ENCODE assay signal across 8 mouse cellular contexts in the genomic region with DNA sequence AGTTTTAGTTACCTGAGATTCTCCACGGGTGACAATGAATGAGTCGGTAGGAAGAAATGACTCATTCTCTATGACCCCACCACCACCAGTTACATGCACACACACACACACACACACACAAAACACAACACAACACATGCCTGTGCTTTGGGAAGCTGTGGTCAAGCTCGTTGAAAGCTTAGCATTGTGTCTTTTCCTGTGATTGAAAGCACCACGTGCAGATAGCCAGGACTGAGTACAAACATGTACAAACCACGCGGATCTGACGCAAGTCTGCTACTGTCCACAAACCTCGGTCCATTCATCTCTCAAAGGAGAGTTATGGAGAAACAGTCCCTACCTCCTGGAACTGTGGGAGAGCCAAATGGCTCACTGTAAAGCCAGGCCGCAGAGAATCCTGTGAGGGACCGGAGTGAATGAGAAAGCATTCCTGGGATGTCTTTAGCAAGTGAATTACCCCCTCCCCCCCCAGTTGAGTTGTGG. TPM values are rescaled to one million over a fixed set of nuclear protein-coding genes. Genes with fewer than 3 reads are reported as not detected.
DNase-seq lines count a peak whose midpoint lies in the region; ATAC-seq lines count a peak whose summit lies in the region.

No protein-coding gene starts in this region.

- WGBS in kidney, embryonic 15.5 days: 11% methylated on average over 10 of the region's 10 CpGs
- 14% methylated on average over 10 of the region's 10 CpGs for WGBS in embryonic facial prominence, embryonic 11.5 days
- WGBS in intestine, embryonic 14.5 days: 10% methylated on average over 10 of the region's 10 CpGs

- H3K9me3 ChIP-seq in kidney, embryonic 15.5 days (replicated peaks): no peaks in the 10 kb centered on the region
- H3K9me3 ChIP-seq in embryonic facial prominence, embryonic 11.5 days (replicated peaks; ENCODE audit: control insufficient read depth, low read length): no peaks in the 10 kb centered on the region
- H3K9me3 ChIP-seq in intestine, embryonic 14.5 days (ENCODE audit: control insufficient read depth, low read length): no peaks in the 10 kb centered on the region

- no peak for ATAC-seq in kidney, embryonic 15.5 days (replicated peaks; ENCODE audit: low FRiP score)
- ATAC-seq in embryonic facial prominence, embryonic 11.5 days (replicated peaks; ENCODE audit: insufficient number of reproducible peaks, low FRiP score, low TSS enrichment, low read depth): no peak
- ATAC-seq in intestine, embryonic 14.5 days (replicated peaks; ENCODE audit: low FRiP score, low TSS enrichment, low read depth): no peak
- peak; percentile 26 for ATAC-seq in megakaryocyte progenitor cell, adult 5-6 weeks (replicated peaks; ENCODE audit: poor library complexity)
- ATAC-seq in inflammation-experienced regulatory T-cells, adult 6 months: no peak

- DNase-seq in kidney, adult 11 months: no peak
- DNase-seq in embryonic facial prominence, embryonic 11.5 days (ENCODE audit: low spot score): no peak
- DNase-seq in intestine, embryonic 14.5 days (ENCODE audit: low spot score): no peak
- no peak for DNase-seq in layer of hippocampus, postnatal 14 days (ENCODE audit: low spot score in 2 of 2)
- no peak for DNase-seq in natural killer cell, adult 2 months (ENCODE audit: low spot score in 2 of 2)

- peak overlapping the region; percentile 88 for H3K4me2 ChIP-seq in kidney, embryonic 15.5 days
- H3K4me2 ChIP-seq in embryonic facial prominence, embryonic 11.5 days (ENCODE audit: low read depth, low read length): peak overlapping the region; percentile 75
- H3K4me2 ChIP-seq in intestine, embryonic 14.5 days (ENCODE audit: low read length): peak overlapping the region; percentile 71

- no peak overlapping the region for H3K27ac ChIP-seq in kidney, embryonic 15.5 days
- no peak overlapping the region for H3K27ac ChIP-seq in embryonic facial prominence, embryonic 11.5 days (replicated peaks; ENCODE audit: low read depth, low read length)
- H3K27ac ChIP-seq in intestine, embryonic 14.5 days (ENCODE audit: low read depth): 0 out of 2 replicates have a peak overlapping the region, but pooled peaks have one; percentile 29

- no peaks in the 10 kb centered on the region for H3K27me3 ChIP-seq in kidney, embryonic 15.5 days
- H3K27me3 ChIP-seq in embryonic facial prominence, embryonic 11.5 days (ENCODE audit: control insufficient read depth, insufficient read depth, low read length): no peaks in the 10 kb centered on the region
- no peaks in the 10 kb centered on the region for H3K27me3 ChIP-seq in intestine, embryonic 14.5 days (replicated peaks; ENCODE audit: control insufficient read depth, insufficient read depth, low read length)

- H3K4me3 ChIP-seq in kidney, embryonic 15.5 days (replicated peaks): peak overlapping the region; percentile 67
- H3K4me3 ChIP-seq in embryonic facial prominence, embryonic 11.5 days (ENCODE audit: low read depth, low read length): peak overlapping the region; percentile 89
- peak overlapping the region; percentile 79 for H3K4me3 ChIP-seq in intestine, embryonic 14.5 days (ENCODE audit: low read depth, low read length)

- H3K4me1 ChIP-seq in kidney, embryonic 15.5 days: peaks cover 27% of the 10 kb centered on the region
- no peaks in the 10 kb centered on the region for H3K4me1 ChIP-seq in embryonic facial prominence, embryonic 11.5 days (ENCODE audit: control insufficient read depth, insufficient read depth, low read length)
- H3K4me1 ChIP-seq in intestine, embryonic 14.5 days (replicated peaks; ENCODE audit: control insufficient read depth, insufficient read depth, low read length): peaks cover 16% of the 10 kb centered on the region

- peaks cover 32% of the 10 kb centered on the region for H3K36me3 ChIP-seq in kidney, embryonic 15.5 days
- peaks cover 5% of the 10 kb centered on the region for H3K36me3 ChIP-seq in embryonic facial prominence, embryonic 11.5 days (replicated peaks; ENCODE audit: control insufficient read depth, insufficient read depth, low read depth, low read length)
- peaks cover 29% of the 10 kb centered on the region for H3K36me3 ChIP-seq in intestine, embryonic 14.5 days (ENCODE audit: control insufficient read depth, insufficient read depth, low read length)

- H3K9ac ChIP-seq in kidney, embryonic 15.5 days: peak overlapping the region; percentile 76; the same call in 1 of the 2 replicates
- H3K9ac ChIP-seq in embryonic facial prominence, embryonic 11.5 days (replicated peaks; ENCODE audit: low read length): peak overlapping the region; percentile 34; the same call in 1 of the 2 replicates
- no peak overlapping the region for H3K9ac ChIP-seq in intestine, embryonic 14.5 days (ENCODE audit: low read length)

RNA-seq across cellular contexts. Expression of gene Dync1li1, which starts 1.6 kb away (rescaled TPM):
- 62.2 and 67.5 TPM in 2 replicates for polyA plus RNA-seq in kidney, embryonic 15.5 days (2015; fragmentation: Nextera tagmentation; extraction: Ambion mirVana)
- 67.8 TPM in 2 replicates for polyA plus RNA-seq in embryonic facial prominence, embryonic 11.5 days (2014; fragmentation: Nextera tagmentation; extraction: Ambion mirVana)
- 41.5 and 55.5 TPM in 2 replicates for polyA plus RNA-seq in intestine, embryonic 14.5 days (2014; fragmentation: Nextera tagmentation; extraction: Ambion mirVana)
- total RNA-seq in megakaryocyte progenitor cell, adult 5-6 weeks (2015): 28.5 and 29.1 TPM in 2 replicates
- total RNA-seq in megakaryocyte progenitor cell, adult 5-6 weeks (2017): 47.4 and 50.9 TPM in 2 replicates
- polyA plus RNA-seq in inflammation-experienced regulatory T-cells, adult 6 months (2017; shearing (Covaris generic)): 10 to 100 TPM; 46.3 to 55.0 (median 50.4) TPM
- 100 to 1,000 TPM in 1 of 2 experiments, 10 to 100 TPM in 1; 98.6 to 107 TPM for total RNA-seq in layer of hippocampus, postnatal 14 days (2021)

RNA-seq across cellular contexts. Expression of gene Cmtm6, which starts 40.8 kb away (rescaled TPM):
- 56.3 and 57.6 TPM in 2 replicates for polyA plus RNA-seq in kidney, embryonic 15.5 days (2015; fragmentation: Nextera tagmentation; extraction: Ambion mirVana)
- polyA plus RNA-seq in embryonic facial prominence, embryonic 11.5 days (2014; fragmentation: Nextera tagmentation; extraction: Ambion mirVana): 29.3 and 30.0 TPM in 2 replicates
- polyA plus RNA-seq in intestine, embryonic 14.5 days (2014; fragmentation: Nextera tagmentation; extraction: Ambion mirVana): 61.4 and 61.5 TPM in 2 replicates
- 29.1 and 31.1 TPM in 2 replicates for total RNA-seq in megakaryocyte progenitor cell, adult 5-6 weeks (2015)
- 43.1 and 46.2 TPM in 2 replicates for total RNA-seq in megakaryocyte progenitor cell, adult 5-6 weeks (2017)
- polyA plus RNA-seq in inflammation-experienced regulatory T-cells, adult 6 months (2017; shearing (Covaris generic)): 10 to 100 TPM; 62.5 to 80.3 (median 72.6) TPM
- total RNA-seq in layer of hippocampus, postnatal 14 days (2021): 10 to 100 TPM; 25.9 to 28.1 TPM

RNA-seq across cellular contexts. Expression of gene Cnot10, which starts 50.2 kb away (rescaled TPM):
- 66.3 and 68.7 TPM in 2 replicates for polyA plus RNA-seq in kidney, embryonic 15.5 days (2015; fragmentation: Nextera tagmentation; extraction: Ambion mirVana)
- polyA plus RNA-seq in embryonic facial prominence, embryonic 11.5 days (2014; fragmentation: Nextera tagmentation; extraction: Ambion mirVana): 72.8 and 76.4 TPM in 2 replicates
- polyA plus RNA-seq in intestine, embryonic 14.5 days (2014; fragmentation: Nextera tagmentation; extraction: Ambion mirVana): 65.8 and 67.6 TPM in 2 replicates
- total RNA-seq in megakaryocyte progenitor cell, adult 5-6 weeks (2015): 23.3 and 23.7 TPM in 2 replicates
- total RNA-seq in megakaryocyte progenitor cell, adult 5-6 weeks (2017): 48.1 and 55.7 TPM in 2 replicates
- 10 to 100 TPM; 21.2 to 24.4 (median 23.6) TPM for polyA plus RNA-seq in inflammation-experienced regulatory T-cells, adult 6 months (2017; shearing (Covaris generic))
- total RNA-seq in layer of hippocampus, postnatal 14 days (2021): 10 to 100 TPM; 43.8 to 58.2 TPM
